Mouse (Mus musculus) c-Kit-positive CD71-positive TER-119-positive erythroid progenitor cells, embryonic 14.5 days (primary cell): Measurements from ENCODE around the gene Rufy3.

Experiments used
- DNase-seq: peaks from one replicate; pipeline ENCODE4 v3.0.0-alpha.2; 2013; ENCODE audit warnings: low spot score

Rufy3 gene

GRCm38 (mm10) chr5:88685745-88686299 is 121.0 kb downstream of the Rufy3 start:
- no peak for DNase-seq

GRCm38 (mm10) chr5:88687996-88688406 is 123.2 kb downstream of the Rufy3 start:
- DNase-seq = no peak

DNA sequence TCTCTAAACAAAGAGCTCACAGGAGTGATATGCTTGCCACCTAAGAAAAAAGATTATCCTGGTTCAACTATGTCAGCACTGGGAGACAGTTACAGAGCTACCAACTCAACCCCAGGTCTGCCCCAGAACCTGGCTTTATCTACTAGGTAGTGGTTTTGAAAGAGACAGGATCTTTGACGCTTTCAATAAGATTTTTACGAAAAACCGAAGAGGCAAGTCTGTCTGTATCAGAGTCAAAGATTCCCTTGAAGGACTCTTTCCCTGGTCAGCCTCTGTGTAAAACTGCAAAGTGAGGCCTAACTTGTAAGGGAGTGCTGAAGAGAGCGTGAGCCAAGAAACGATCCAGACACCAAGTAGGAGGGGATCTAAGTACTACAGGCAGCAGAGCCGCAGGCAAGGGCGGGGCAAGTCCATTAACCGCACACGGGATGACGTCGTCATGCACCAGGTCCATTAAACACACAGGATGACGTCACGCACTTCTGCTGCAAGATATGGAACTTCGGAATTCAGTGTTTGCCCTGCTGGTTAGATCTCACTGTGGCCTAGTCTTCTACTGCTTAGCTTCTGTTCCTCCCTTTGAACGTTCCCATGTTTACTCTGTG is 123.8 kb downstream of the Rufy3 start:
- DNase-seq = no peak

GRCm38 (mm10) chr5:88689279-88689938 is 124.6 kb downstream of the Rufy3 start:
- DNase-seq = peak; percentile 38

- DNase-seq = no peak
Measured at GRCm38 (mm10) chr5:88690681-88691505, 126.1 kb downstream of the Rufy3 start.

DNA sequence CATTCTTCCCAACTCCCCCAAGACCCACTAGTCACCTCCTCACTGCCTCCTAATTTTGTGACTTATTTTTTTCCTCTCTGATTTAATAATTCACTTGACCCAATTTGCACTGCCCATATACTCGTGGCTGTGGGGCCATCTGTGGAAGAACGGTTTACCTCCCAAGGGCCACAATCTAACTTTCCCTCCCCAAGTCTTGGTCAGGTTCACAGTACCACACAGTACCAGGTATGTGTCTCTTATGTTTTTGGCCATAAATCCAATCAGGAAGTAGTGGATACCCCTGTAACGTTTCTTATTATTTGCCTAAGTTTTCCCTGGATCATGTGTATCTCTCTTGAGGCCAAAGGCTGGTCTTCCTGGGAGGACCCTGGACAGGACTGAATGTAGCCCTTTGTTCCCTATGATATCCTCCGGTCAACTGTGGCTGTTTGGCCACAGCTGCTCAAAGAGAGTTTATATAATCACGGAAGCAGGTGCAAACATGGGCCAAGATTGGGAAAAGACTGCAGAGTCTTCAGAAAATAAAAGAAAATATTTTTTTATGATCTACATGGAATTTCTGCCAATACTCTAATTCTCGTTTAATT is 126.8 kb downstream of the Rufy3 start:
- no peak for DNase-seq

DNA sequence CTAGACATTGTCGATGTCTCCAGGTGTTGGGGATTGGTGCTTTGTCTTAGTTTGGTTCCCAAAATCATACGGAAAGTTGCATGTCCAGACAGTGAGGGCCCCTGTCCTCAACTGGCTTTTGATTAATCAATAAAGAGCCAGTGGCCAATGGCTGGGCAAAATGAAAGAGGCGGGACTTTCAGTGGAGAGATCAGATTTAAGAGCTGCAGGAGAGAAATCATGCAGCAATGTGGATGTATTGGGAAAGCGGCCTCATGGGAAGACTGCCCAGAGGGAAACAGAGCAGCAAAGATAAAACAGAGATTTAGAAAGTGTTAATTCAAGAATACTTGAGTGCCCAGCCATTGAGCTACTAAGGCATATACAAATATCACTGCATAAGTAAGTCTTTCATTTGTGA is 127.7 kb downstream of the Rufy3 start:
- no peak for DNase-seq

DNA sequence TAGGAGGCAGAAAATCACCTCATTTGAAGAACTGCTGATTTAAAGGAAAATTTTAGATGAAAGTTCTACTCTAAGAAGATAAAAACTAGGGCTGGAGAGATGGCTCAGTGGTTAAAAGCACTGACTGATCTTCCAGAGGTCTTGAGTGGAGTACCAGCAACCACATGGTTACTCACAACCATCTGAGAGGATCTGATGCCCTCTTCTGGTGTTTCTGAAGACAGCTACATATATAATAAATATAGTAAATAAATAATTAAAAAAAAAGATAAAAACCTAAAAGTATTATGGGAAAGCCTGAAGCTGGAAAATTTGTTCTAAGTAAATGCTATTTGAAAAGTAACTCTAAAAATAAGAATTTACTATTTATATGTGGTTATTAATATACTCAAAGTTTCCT is 128.2 kb downstream of the Rufy3 start:
- no peak for DNase-seq

DNA sequence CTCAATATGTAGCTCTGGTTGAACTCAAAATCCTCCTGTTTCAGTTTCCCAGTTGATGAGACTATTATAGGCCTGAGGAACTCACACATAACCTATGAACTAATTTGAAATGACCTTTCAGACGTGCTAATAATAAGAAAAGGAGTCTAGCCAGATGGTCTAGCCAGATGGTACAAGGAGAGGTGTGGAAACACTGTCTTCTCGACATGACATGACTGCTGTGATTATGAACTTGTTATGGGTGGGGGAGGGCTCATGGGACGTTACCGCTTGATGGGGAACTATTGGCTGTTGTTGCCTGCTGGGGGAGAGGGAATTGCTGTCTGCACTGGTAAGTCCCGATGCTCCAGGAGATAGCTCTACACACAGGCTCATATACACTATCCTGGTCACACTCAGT is 132.5 kb downstream of the Rufy3 start:
- no peak for DNase-seq

DNA sequence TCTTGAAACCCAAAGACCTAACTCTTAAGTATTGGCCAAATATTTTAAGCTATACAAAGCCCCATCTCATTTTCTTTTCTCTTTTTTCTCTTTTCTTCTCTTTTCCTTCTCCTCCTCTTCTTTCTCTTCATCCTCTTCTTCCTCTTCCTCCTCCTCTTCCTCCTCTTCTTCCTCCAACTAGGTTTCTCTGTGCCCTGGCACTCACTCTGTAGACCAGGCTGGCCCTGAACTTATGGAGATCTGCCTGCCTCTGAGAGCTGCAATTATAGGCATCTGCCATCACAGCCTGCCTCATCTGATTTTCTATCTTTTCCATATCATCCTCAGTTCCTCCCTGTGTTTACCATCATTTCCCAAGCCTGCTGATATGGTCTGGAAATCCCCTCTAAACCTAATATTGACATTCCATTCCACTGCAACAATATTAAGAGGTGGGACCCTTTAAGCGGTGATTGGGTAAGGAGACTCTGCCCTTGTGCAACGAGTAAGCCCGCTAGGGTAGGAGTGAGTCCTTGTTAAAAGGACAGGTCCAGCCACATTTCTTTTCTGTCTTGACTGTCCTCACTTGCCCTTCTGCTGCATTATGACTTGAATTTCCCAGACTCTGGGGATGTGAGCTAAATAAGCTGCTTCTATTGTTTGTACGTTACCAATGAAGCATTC is 134.5 kb downstream of the Rufy3 start:
- no peak for DNase-seq
